Mouse (Mus musculus): Measurements from ENCODE around the gene Foxp1.

DNA sequence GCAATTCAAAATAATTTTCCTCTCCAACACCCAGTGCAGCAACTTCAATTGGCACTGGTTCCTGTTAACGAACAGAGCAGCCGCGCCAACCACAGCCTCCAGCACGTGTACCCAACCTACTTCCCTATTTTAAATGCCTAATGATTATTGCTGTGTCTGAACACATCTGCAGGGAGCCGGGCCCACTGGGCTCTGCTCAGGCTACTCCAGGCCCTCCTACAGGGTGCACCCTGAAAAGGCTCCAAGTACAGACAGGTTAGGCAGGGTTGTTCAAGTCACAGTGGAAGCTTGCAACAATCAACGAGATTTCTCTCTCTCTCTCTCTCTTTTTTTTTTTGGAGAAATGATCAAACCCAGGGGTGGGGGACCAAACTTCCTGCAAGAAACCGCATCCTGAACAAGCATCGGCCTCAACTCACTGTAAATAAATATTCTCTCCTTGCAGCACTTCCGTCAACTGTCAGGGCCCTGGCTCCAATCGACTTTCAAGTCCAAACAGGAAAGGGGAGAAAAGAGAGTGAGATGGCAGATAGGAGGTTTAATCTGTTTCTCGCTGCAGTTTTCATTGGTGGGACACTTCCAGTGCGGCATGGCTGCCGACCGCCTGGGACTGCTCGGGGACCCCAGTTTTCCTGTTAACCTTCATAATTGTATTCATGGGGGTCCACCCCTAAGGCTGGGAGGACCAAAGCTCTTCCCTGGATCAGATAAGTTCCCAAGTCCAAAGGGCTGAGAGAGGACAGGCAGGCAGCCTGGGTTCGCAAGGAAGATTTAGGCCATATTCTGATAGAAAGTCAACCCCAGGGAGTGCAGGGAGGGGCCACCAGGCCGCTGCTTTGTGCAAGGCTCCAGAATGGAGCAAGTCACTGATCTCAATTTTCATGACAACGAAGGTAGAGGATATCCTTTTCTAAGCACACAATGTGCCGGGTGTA is 133.5 kb downstream of the Foxp1 start:
- no peak for TF ChIP-seq CTCF (IDR thresholded peaks at IDR 0.05; ENCODE audit: extremely low read depth, insufficient read depth, insufficient read length, insufficient replicate concordance)
- TF ChIP-seq POLR2A (IDR thresholded peaks at IDR 0.05; ENCODE audit: low read depth, low read length), result no peak
